Mouse (Mus musculus): ENCODE data around the gene Cog8.
A peak's percentile ranks its signal among the peaks of the same experiment; 100 is the strongest.
"Not testable (repeated sequence)": the region's sequence is repeated elsewhere in the genome, so short reads cannot be mapped to it uniquely, and the experiment has no call there.

Cog8 gene

GRCm38 (mm10) chr8:107045478-107045877 lies 11.0 kb downstream of the Cog8 start:
- no peak for DNase-seq (ENCODE audit: low spot score in 2 of 2)

GRCm38 (mm10) chr8:107040632-107041031 lies 15.9 kb downstream of the Cog8 start:
- no peak for DNase-seq (ENCODE audit: low spot score in 2 of 2)

GRCm38 (mm10) chr8:107036626-107037025 lies 19.9 kb downstream of the Cog8 start:
- DNase-seq (ENCODE audit: low spot score in 2 of 2) = no peak

GRCm38 (mm10) chr8:107035641-107036040 lies 20.8 kb downstream of the Cog8 start:
- DNase-seq (ENCODE audit: low spot score in 2 of 2) = no peak

- DNase-seq (ENCODE audit: low spot score in 2 of 2) = not testable (repeated sequence)
Observed at GRCm38 (mm10) chr8:107033609-107034008, 22.9 kb downstream of the Cog8 start.

- DNase-seq (ENCODE audit: low spot score in 2 of 2) = peak; percentile 10 to 14
Observed at GRCm38 (mm10) chr8:107031577-107032090, 24.9 kb downstream of the Cog8 start.

DNA sequence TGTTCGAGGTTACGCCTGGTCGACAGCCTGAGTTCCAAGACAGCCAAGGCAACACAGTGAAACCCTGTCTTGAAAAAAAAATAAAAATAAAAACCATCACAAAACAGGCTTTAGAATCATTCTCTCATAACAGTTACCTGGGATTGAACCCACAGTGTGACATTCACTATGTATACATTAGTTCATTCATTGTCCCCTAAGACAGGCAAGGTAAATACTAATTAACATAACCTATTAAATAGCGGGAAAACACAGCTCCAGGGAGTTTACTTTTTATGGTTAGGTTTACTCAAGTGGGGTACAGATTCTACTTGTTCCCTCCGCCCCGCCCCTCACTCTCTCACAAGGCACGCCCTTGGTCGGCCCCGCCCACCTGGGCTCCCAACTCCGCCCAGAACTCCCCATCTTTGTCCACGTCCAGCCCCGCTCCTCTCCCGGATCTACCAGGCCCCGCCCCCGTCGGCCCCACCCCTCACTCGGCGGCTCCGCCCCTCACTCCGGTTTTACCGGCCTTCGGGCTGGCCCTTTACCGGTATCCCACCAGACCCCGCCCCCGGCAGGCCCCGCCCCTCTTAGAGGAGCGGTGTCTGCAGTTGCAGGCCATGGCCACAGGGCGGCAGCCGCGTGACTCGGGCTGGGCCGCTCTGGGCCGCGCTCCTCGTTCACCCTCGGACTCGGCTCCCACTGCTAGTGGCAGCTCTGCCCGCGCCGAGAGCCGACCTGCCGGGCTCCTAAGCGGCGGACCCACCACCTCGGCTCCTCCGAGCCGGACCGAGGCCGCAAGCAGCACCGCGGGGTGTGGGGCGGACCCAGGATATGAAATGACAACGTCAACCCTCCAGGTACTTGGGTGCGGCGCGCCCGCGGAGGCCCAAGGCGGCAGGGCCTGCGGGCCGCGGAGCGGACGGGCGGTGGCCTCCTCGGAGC lies 25.6 kb downstream of the Cog8 start, which contains the start of gene Vps4a:
TSS of gene Vps4a (plus strand) at position 573 of the 927 bp plus-strand sequence.
- DNase-seq (ENCODE audit: low spot score in 2 of 2) = peak; percentile 91 to 92

- no peak for DNase-seq (ENCODE audit: low spot score in 2 of 2)
Observed at GRCm38 (mm10) chr8:107030058-107030457, 26.4 kb downstream of the Cog8 start.

DNA sequence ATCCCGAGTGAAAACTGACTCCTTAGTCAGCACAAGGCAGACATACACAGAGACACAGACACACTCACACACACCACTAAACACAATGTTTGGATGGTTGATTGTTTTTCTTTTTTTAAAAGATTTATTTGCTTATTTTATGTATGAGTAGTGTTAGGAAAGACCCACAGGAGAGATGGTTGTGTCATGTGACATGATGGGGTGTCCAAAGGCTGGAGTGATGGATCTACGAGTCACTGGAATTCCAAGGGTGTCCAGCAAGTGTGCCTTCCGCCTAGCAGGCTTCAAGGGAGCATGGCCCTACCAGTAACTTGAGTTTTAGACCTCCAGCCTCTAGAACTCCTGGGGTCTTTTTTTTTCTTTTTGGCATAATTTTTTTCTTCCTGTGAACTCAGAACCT lies 27.2 kb downstream of the Cog8 start:
- no peak for DNase-seq (ENCODE audit: low spot score in 2 of 2)

DNA sequence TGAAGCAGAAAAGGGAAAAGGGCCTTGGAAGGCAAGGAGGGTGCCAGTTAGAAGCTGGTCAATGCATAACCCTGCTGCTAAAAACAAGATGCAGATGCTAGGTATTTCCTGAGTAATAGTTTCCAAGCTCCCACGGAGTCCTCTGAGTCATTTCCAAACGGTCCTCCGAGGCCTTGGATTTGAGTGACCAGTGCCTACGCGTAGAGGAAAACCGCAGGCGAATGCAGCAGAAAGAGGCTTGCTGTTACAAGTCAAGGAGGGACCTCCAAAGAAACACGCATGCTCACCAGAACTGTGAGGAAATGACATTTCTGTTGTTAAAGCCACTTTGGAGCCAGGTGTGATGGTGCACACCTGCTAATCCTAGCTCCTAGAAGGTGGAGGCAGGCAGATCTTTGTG lies 33.0 kb downstream of the Cog8 start:
- DNase-seq (ENCODE audit: low spot score in 2 of 2) = no peak

DNA sequence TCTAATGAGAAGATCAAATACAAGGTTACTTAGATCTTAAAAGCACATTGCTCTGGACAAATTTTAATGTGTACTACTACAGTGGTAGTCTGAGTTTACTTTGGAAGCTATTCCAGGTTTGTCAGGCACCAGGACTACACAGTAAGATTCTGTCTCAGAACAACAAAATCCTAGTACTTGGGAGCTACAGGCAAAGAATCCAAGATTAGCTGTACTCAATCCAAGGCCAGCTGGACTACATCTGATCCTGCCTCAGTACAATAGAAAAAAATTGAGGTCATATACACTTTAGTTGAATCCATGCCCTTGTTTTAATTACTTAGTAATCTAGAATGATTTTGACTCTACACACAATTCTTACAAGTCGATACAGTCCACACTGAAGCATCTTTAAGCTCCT lies 41.6 kb downstream of the Cog8 start:
- DNase-seq (ENCODE audit: low spot score in 2 of 2) = no peak

- no peak for DNase-seq (ENCODE audit: low spot score in 2 of 2)
Observed at GRCm38 (mm10) chr8:107012666-107013065, 43.8 kb downstream of the Cog8 start.

DNA sequence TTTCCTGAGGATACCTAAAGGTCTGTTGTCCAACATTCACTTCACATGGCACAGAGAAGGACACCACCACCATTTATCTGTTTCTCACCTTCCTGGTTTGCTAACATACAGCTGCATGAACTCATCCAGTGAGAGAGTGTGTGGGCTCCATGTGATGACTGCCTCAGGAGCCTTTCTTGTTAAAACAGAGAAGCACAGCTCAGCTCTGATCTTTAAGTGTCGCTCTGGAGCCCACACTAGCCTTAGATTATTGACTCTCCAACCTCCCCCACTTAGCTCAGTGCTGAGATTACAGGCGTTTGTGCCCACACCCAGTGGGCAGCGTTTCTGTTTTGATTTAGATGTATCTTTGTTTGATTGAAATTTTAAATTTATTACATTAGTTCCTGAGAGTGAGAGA lies 48.7 kb downstream of the Cog8 start:
- DNase-seq (ENCODE audit: low spot score in 2 of 2) = peak; percentile 40 to 41

DNA sequence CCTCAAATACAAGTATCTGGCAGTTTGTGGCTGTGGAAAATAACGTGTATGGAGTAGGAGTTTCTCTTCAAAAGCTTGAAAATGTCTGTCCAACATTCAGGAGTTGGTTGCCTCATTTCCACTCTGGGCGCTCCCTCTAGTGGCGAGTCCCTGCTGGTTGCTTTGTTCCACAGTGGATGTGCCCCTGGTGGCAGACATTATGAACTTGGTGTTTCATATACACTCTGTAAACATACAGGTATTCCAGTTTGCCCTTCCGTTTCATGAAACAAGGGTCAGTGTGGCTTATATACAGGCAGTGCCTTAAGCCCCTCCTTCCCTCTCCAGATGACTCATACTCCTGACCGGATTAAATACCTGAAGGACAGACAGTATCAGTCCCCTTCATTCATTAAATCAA lies 54.0 kb downstream of the Cog8 start:
- peak; percentile 76 to 78 for DNase-seq (ENCODE audit: low spot score in 2 of 2)

- DNase-seq (ENCODE audit: low spot score in 2 of 2) = no peak
Observed at GRCm38 (mm10) chr8:106999068-106999467, 57.4 kb downstream of the Cog8 start.

DNA sequence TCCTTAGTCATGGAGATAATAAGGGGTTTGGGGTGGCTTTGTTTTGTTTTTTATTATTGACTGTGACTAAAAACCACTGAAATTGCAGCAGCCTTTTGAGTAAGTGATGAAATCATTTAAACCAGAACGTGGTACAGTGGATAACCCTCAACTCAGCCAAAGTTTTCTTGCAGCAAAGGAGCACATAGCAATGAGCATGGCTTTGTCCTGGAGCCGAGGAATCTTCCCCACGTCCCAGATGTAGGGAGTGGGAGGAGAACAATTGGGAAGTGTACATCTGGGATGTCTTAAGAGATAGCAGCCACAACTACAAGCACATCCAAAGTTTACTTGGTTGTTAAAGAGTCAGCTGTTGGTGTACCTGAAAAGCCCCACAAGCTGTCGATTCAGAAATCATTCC lies 59.1 kb downstream of the Cog8 start:
- no peak for DNase-seq (ENCODE audit: low spot score in 2 of 2)

DNA sequence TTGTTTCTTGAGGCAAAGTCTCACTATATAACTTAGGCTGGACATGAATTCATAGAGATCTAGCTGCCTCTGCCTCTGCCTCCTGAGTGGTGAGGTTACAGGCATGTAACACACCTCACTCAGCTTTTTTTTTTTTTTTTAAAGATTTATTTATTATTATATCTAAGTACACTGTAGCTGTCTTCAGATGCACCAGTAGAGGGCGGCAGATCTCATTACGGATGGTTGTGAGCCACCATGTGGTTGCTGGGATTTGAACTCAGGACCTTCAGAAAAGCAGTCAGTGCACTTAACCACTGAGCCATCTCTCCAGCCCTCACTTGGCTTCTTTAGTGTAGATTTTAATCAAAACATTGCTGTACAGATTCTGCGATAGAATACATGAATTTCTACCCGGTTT lies 60.1 kb downstream of the Cog8 start:
- not testable (repeated sequence) for DNase-seq (ENCODE audit: low spot score in 2 of 2)
